Mouse (Mus musculus) monocyte, adult 2 months (primary cell): ENCODE measurements around the gene Polrmt.

Experiments
- DNase-seq, 2 experiments: peaks; one replicate each; pipeline ENCODE4 v3.0.0; 2022; ENCODE audit warnings: low spot score in 2 of 2, low read depth in 1 of 2

Polrmt gene

GRCm38 (mm10) chr10:79745898-79746773 lies at the start of gene Polrmt:
Polrmt (minus strand) TSS chr10:79746581.
- DNase-seq, result peak; percentile 89 to 91

DNA sequence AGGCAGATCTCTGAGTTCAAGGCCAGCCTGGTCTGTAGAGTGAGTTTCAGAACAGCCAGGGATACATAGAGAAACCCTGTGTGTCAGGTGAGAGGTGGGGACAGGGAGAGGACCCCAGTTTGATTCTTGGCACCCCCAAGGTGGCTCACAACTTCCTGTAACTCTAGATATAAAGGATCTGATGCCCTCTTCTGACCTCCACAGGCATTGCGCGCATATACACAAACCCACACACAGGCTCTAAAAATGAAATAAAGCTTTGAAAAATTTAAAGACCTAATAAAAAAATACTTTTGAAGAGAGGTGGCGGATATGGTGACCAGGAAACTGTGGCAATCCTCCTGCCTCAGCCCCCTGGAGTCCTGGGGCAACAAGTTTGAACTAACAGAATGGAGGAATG lies 49.5 kb upstream of the Polrmt start:
- DNase-seq, result no peak

DNA sequence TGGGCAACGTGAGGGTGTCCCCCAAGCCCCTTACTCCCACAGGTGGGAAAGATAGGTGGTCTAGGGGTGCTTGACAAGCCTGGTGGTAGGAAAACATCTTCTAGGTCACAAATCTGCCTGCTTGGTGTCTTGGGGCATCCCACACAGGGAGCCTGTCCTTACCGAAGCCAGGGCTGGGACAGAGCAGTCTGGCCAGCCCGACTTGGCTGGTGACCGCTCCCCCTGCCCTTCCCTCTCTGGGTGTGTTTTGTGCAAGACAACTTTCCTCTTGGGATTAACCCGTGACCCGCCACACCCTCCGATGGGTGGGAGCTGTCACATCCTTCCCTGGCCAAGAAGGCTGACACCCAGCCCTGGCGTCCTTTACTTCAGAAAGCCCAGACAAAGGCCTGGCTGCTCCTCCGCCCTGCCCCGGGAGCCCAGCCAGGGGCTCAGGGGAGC lies 48.1 kb upstream of the Polrmt start:
- no peak for DNase-seq

DNA sequence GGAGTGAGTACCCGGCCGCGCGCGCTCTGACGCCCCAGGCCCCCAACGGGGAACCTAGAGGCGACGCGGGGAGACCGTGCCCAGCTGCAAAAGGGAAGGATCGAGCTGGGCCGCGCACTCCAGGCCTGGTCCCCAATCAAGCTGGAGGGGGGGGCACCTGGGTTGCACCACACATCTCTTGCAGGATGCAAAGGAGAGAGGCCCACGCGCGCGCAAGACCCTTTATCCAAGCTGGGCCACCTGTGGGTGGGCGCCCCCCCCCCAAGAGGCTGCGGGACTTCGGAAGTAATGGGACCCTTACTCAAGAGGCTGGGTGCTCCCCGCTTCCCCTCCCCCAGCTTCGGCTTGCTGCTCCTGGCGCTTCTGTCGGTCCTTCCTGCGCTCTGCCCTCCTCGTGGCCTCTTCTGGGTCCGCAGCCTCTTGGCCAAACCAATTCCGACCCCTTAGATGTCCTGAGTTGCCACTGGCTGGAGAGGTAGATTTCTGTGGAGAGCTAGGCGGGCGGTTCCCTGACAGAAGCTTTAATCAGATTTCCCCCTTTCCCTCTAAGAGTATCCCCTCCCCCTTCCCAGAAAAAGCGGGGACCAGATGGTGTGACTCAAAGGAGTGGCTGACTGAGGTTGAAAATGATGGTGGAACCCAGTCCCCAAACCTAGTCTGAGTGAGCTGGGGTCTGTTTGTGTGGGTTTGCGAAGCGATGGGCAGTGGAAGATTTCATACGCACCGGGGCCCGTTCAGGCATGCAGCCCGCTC lies 47.5 kb upstream of the Polrmt start:
- DNase-seq, result no peak

DNA sequence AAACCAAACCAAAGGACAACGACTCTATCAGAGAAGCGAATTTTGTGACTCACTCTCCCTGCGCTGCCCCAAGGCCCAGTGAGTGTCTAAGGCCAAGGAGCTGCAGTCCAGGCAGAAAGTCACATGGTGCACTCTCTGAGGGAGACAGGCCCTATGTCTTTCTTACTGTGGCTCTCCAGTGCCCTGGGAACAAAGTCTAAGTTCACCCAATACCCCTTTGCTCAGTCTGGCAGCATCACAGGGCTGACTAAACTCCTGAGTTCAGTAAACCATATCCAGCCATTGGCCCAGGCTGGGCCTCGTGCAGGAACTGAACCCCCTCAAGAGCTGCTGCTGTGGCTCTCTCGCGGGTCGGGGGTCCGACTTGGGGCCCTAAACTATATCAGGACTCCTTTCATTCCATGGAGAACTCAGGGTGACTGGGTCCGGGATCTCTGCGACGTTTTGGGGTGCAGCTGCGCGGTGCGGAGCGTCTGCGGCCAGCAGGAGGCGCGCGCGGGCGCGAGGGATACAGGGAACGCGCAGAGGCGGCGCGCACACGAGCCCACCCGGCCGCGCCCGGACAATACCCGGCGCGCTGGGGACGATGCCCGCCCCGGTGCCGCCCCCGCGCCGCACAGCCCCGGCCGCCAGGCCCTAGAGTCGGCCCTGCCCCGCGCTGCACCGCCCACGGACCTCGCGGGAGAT lies 46.8 kb upstream of the Polrmt start, which contains the start of gene Palm:
Gene Palm, plus strand, starts transcription at position 522 of the 687 bp plus-strand sequence.
- DNase-seq, result peak in 1 of 2 experiments; percentile 66

- no peak for DNase-seq
Measured at GRCm38 (mm10) chr10:79792339-79793040, 46.1 kb upstream of the Polrmt start.

- no peak for DNase-seq
Measured at GRCm38 (mm10) chr10:79790861-79791260, 44.5 kb upstream of the Polrmt start, which contains the start of gene Prss57. Prss57 (minus strand) TSS chr10:79790961.

DNA sequence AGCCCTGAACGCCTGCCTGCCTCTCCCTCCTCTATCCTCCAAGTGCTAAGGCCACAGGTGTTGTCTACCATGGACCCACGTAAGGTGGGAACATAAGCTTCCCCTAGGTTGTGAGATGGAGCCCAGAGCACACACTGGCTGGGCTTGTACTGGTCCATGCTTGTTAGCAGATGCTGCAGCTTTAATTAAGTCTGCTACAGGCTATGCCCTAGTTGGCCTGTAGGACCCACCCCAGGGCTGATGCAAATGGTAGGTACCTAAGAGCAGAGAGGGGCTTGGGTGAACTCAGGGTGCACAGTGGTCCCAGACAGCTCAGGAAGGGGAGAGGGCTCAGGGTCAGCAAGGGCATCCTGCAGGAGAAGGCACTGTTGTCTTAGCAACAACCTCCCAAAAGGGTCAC lies 43.2 kb upstream of the Polrmt start:
- no peak for DNase-seq

DNA sequence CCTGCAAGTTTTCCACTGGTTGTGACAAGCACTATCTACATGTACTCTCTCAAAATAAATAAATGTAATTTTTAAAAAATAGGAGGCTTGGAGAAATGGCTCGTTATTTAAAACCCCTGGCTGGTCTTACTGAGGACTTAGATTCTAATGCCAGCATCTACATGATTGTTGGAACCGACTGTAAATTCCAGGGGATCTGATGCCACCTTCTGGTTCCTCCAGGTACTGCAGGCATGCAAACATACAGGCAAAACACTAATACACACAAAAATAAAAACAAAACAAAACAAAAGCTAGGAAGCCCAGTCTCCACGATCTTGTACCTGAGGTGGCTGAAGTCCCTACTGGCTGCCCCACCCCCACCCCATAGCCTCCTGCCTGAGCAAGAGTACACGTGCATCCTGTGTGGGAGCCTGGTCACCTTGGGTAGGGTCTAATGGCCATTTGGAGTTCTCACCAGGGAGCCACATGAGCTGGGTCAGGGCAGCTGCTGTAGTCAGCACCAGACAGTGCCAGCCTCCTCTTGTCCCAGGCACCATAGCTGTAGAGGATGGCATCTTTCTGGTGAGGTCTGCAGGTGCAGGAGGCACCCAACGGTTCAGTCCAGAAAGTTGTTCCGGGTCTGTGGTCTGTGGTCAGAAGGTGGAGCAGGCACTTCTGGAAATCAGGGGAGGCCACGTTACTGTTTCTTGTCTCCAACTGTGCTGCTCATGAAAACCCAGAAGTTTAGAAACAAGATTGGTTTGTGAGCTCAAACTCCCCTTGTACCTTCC lies 42.2 kb upstream of the Polrmt start:
- DNase-seq, result peak in 1 of 2 experiments; percentile 71

DNA sequence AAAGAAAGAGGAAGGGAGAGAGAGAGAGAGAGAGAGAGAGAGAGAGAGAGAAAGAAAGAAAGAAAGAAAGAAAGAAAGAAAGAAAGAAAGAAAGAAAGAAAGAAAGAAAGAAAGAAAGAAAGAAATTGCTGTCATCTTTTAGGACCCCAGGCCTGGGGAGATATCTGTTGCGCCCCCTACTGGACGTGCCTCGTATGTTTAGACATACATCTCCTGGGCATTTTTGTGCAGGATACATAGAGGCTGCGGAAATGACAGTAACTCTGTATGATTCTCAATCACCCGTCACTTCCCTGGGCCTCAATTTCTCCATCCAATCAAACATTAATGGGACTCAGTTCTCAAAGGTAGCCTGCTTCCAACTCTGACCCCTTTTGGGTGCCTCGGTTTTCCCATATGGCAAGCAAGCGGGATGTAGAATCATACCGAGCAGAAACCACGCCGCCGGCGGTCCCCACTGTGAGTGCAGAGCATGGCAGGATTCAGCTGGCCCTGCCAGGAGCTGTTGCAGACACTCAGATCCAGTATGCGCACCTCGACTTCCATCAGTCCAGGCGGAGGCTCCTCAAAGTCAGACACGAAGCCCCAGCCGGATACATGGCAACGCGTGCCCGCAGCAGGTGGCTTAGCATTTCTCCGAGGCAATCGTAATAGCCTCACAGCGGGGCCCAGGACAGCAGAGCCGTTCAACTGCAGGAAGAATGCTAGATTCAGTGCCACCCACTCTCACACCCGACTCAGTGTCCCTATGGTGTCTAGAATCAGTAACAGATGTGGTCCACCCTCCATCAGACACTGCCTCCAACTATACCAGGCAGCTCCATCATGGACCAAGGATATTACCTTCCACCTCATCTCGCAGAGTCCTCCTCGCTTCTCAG lies 37.8 kb upstream of the Polrmt start:
- no peak for DNase-seq

DNA sequence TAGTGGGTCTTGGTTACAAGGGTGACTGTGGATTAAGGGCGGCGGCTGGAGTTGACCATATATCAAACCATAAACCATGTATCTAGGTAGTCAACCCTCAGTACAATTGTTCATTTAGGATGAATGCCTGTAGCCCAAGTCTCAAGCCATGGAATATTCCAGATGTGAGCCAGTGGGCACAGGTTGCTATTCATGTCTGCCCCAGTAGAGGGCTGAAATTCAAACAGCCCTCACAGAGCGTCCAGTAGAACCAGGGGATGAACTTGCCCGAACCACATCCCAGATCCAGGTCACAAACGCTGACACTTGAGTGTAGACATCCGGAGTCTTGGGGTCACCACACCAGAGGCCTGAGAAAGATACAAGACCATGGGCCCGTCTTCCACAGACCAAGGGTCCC lies 36.7 kb upstream of the Polrmt start:
- no peak for DNase-seq

DNA sequence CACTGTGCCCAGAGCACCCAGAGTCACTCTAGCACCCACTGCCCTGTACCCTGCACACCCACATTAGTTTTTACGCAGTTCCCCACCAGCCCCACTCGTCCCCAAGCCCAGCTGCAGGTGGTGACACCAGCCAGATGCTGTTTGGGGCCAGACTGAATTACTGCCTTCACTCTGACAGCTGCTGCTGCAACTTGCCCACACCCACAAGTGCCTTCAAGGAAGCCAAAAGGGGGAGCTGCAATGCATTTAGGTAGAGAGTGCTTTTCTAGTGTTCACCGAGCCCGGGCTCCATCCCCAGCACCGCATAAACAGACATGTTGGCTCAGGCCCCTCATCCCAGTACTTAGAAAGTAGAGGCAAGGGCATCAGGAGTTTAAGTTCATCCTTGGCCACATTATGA lies 35.6 kb upstream of the Polrmt start:
- no peak for DNase-seq

DNA sequence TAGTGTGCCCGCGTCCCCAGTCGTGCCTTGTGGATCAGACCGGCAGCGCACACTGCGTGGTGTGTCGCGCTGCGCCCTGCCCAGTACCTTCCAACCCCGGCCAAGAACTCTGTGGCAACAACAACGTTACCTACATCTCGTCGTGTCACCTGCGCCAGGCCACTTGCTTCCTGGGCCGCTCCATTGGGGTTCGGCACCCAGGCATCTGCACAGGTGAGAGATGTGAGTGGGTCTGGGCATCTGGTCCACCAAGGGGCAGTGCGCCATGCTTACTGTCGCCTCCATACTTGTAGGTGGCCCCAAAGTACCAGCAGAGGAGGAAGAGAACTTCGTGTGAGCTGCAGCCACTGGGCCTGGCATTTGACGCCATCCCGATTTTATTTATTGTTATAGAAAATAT lies 34.8 kb upstream of the Polrmt start:
- no peak for DNase-seq

GRCm38 (mm10) chr10:79780664-79781015 lies 34.3 kb upstream of the Polrmt start:
- DNase-seq, result no peak

DNA sequence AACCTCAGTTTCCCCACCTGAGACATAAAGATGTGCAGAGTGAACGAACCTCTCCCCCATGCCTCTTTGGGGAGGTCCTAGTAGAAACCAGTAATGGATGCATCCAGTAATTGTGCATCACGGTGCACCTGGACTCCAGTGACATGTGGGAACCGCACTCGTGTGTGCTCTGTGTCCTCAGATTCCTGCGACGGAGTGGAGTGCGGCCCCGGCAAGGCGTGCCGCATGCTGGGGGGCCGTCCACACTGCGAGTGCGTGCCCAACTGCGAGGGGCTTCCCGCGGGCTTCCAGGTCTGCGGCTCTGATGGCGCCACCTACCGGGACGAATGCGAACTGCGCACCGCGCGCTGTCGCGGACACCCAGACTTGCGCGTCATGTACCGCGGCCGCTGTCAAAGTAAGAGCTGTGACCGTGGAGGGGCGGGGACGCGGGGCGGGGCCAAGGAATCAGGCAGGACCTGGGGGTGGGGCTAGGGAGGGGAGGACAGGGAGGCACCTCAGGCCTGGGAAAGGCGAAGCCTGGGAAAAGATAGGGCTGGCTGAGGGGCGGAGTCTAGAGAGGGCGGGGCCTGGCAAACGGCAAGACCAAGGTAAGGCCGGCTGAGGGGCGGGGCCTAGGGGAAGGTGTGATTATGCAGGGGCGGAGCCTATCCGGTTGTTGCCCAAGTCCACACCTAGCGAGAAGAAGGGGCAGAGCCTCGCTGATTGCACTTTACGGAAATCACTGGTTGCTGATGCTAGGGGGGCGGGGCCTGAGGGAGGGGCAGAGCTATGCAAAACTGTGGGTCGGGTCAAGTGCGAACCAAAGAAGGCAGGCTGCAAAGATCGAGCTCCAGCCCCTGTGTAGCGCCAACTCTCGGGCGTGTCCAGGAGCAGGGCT lies 33.6 kb upstream of the Polrmt start:
- DNase-seq, result peak; percentile 92 to 93

GRCm38 (mm10) chr10:79779193-79779592 lies 32.8 kb upstream of the Polrmt start:
- DNase-seq, result no peak

- no peak for DNase-seq
Measured at GRCm38 (mm10) chr10:79778006-79778405, 31.6 kb upstream of the Polrmt start.

- no peak for DNase-seq
Measured at GRCm38 (mm10) chr10:79777103-79777531, 30.7 kb upstream of the Polrmt start, which contains the start of gene Fstl3. Fstl3 (plus strand) TSS chr10:79777272.
